Mouse (Mus musculus) cortical plate, adult 2 months (tissue): ENCODE data around the gene Amer1.

Experiments used
- CTCF ChIP-seq: fragments of 200-500 bp; IDR thresholded peaks from 2 replicates; pipeline ENCODE4 v1.5.1; 2011; ENCODE audit warnings: mild to moderate bottlenecking, control low read depth, low read length; ENCODE audit not compliant: insufficient read depth; ENCODE audit errors: extremely low read depth
- POLR2A ChIP-seq: fragments of 200-500 bp; IDR thresholded peaks from 2 replicates; pipeline ENCODE4 v1.6.1; 2011; ENCODE audit warnings: mild to moderate bottlenecking, low read length, control low read depth; ENCODE audit not compliant: insufficient read depth; ENCODE audit errors: extremely low read depth

- no peak for TF ChIP-seq CTCF
- 0 out of 2 replicates have a peak, but pooled peaks have one; percentile 57 for TF ChIP-seq POLR2A
Measured at GRCm38 (mm10) chrX:95444776-95445111, at the start of gene Amer1.
